Mouse (Mus musculus) small intestine, adult 2 months (tissue): ENCODE measurements around the gene Rpl35. TPM values are rescaled to one million over a fixed set of nuclear protein-coding genes. Genes with fewer than 3 reads are reported as not detected.
A peak's percentile ranks its signal among the peaks of the same experiment; 100 is the strongest.
"Not testable (repeated sequence)": the region's sequence is repeated elsewhere in the genome, so short reads cannot be mapped to it uniquely, and the experiment has no call there.

ENCODE experiments used
- H3K27ac ChIP-seq: fragments of 200-500 bp; 2 replicates; pipeline ENCODE4 v1.5.1; 2012; ENCODE audit warnings: low read depth, low read length, control low read depth, inconsistent platforms; ENCODE audit not compliant: insufficient read depth
- H3K27me3 ChIP-seq: fragments of 200-500 bp; 2 replicates; pipeline ENCODE4 v1.6.1; 2012; ENCODE audit warnings: mild to moderate bottlenecking, moderate library complexity, low read length, inconsistent platforms; ENCODE audit not compliant: control insufficient read depth, insufficient read depth
- H3K36me3 ChIP-seq: fragments of 200-500 bp; 2 replicates; pipeline ENCODE4 v1.6.1; 2012; ENCODE audit warnings: mild to moderate bottlenecking, low read length, control low read depth, inconsistent platforms; ENCODE audit not compliant: control insufficient read depth, insufficient read depth
- H3K4me1 ChIP-seq: fragments of 200-500 bp; 2 replicates; pipeline ENCODE4 v1.6.1; 2012; ENCODE audit warnings: low read length, inconsistent platforms, mixed read lengths; ENCODE audit not compliant: control insufficient read depth, insufficient read depth, insufficient read length
- H3K4me3 ChIP-seq: fragments of 200-500 bp; 2 replicates; pipeline ENCODE4 v1.5.1; 2012; ENCODE audit warnings: low read depth, mild to moderate bottlenecking, control low read depth, inconsistent platforms, low read length, moderate library complexity
- CTCF ChIP-seq: fragments of 200-500 bp; IDR thresholded peaks from 2 replicates; pipeline ENCODE4 v1.5.1; 2012; ENCODE audit warnings: low read depth, mild to moderate bottlenecking, control low read depth, inconsistent platforms, low read length, moderate library complexity, mixed read lengths; ENCODE audit not compliant: insufficient replicate concordance, insufficient read length; ENCODE audit errors: extremely low read depth
- POLR2A ChIP-seq: fragments of 200-500 bp; IDR thresholded peaks from 2 replicates; pipeline ENCODE4 v1.6.1; 2012; ENCODE audit warnings: low read depth, mild to moderate bottlenecking, control low read depth, inconsistent platforms, low read length, moderate library complexity
- WGBS: fragments of 180-500 bp; shearing (Covaris S2); methylation state at CpG from one replicate; pipeline ENCODE4 v1.1.7; 2018; 5-methylcytosine and 5-hydroxymethylcytosine counted together
- polyA plus RNA-seq: library from polyadenylated mRNA; depleted of rRNA; stranded (reverse); fragments of >200 nt; gene quantifications from 2 replicates; pipeline ENCODE4 v1.2.3, GENCODE M21; 2012

Gene Rpl35
- polyA plus RNA-seq, 1 experiment = 67.2 TPM

DNA sequence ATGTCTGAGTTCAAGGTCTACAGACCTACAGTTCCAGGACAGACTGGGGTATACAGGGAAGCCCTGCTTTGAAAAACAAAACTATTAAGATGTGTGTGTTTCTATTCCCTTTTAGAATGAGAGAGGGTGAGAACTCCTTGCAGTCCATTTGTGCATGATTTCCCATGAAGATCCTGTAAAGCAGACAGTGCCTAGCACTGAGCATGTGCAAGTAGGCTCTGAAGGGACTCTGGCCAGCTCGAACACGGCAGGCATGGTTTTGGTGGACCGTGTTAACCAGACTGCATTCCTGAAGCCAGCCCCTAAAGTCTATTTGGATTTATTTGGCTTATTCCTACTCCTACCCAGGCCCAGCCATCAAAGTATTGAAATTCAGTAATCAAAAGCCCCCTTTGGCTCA lies 6.5 kb upstream of the Rpl35 start:
- Histone ChIP-seq H3K36me3 (peaks cover 35% of the 10 kb centered on the region), H3K4me1 (peaks cover 6% of the 10 kb centered on the region; the same call in 1 of the 2 replicates), H3K27ac (no peak overlapping the region), H3K4me3 (no peak overlapping the region), H3K27me3 (no peaks in the 10 kb centered on the region)
- TF ChIP-seq CTCF = no peak
- TF ChIP-seq POLR2A = no peak
- WGBS = 72% methylated on average over 3 of the region's 3 CpGs

GRCm38 (mm10) chr2:39011264-39011663 lies 5.8 kb upstream of the Rpl35 start:
- Histone ChIP-seq H3K27me3 (no peaks in the 10 kb centered on the region), H3K4me1 (peaks cover 6% of the 10 kb centered on the region; the same call in 1 of the 2 replicates), H3K4me3 (no peak overlapping the region), H3K27ac (no peak overlapping the region), H3K36me3 (peaks cover 28% of the 10 kb centered on the region)
- TF ChIP-seq CTCF (no peak), POLR2A (no peak)

DNA sequence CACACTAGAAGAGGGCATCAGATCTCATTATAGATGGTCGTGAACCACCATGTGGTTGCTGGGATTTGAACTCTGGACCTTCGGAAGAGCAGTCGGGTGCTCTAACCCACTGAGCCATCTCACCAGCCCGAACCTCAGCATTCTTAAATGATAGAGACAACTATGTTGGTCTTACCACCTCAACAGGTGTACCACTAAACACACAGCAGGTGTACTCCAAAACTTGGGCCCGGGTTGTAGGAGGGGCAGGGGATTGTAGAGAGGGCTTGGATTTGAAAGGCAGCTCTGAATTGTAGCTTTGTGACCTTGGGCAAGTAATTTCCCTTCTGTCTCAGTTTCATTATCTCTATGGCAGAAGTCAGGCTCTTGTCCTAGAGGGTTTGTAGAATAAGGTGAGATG lies 4.7 kb upstream of the Rpl35 start:
- not testable (repeated sequence) for H3K4me3 ChIP-seq, H3K4me1 ChIP-seq, H3K27ac ChIP-seq, H3K27me3 ChIP-seq
- H3K36me3 ChIP-seq = peaks cover 18% of the 10 kb centered on the region
- 72% methylated on average over 5 of the region's 5 CpGs for WGBS

DNA sequence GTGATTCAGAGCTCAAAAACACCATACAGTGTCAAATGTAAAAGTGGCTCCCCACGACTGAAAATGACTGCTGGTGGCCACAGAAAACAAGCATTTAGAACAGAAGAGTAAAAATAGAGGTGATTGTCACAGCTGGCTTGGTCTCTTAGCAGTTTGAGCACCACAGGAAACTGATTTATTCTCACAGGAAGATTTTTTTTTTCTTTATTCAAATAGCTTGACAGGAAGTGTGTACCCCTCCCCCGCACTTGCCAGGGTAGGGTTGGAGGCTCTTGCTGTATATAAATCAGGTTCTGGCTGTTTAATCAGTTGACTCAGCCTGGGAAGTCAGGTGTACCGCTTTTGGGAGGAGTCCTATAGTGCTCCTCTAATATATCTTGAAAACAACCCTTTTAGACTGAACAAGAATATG lies 3.5 kb upstream of the Rpl35 start:
- Histone ChIP-seq H3K4me1 (peaks cover 6% of the 10 kb centered on the region; the same call in 1 of the 2 replicates), H3K27ac (peak overlapping the region; percentile 90), H3K36me3 (peaks cover 7% of the 10 kb centered on the region), H3K27me3 (no peaks in the 10 kb centered on the region), H3K4me3 (peak overlapping the region; percentile 93)
- 1% methylated on average over 3 of the region's 3 CpGs for WGBS
- TF ChIP-seq POLR2A = no peak
- TF ChIP-seq CTCF = no peak

GRCm38 (mm10) chr2:39008350-39008851 lies 3.0 kb upstream of the Rpl35 start:
- H3K4me3 ChIP-seq = peak overlapping the region; percentile 93
- H3K27me3 ChIP-seq = no peaks in the 10 kb centered on the region
- peaks cover 11% of the 10 kb centered on the region; the same call in 1 of the 2 replicates for H3K4me1 ChIP-seq
- H3K27ac ChIP-seq = peak overlapping the region; percentile 90
- WGBS = 1% methylated on average over 25 of the region's 25 CpGs
- TF ChIP-seq POLR2A (no peak; the same call in 1 of the 2 replicates), CTCF (no peak)
- peaks cover 5% of the 10 kb centered on the region; the same call in 1 of the 2 replicates for H3K36me3 ChIP-seq

DNA sequence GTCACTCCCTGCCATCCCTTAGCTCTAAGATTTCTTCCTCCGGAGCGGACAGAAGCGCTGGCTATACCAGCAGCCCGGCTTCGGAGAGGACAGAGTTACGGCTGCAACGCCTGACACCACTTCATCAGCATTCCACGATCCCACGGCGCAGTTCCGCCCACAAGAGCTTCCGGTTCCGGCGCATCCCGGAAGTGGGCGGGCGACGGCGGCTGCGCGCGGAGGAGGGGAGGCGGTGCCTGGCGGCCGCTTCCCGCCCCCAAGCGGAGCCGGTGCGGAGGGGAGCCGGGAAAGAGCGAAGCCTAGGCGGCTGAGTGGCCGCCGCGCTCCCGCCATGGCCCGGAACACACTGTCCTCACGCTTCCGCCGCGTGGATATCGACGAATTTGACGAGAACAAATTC lies 2.4 kb upstream of the Rpl35 start:
- Histone ChIP-seq H3K4me3 (peak overlapping the region; percentile 93), H3K4me1 (peaks cover 12% of the 10 kb centered on the region; the same call in 1 of the 2 replicates), H3K36me3 (peaks cover 7% of the 10 kb centered on the region), H3K27ac (peak overlapping the region; percentile 90), H3K27me3 (no peaks in the 10 kb centered on the region)
- TF ChIP-seq CTCF (no peak), POLR2A (peak; percentile 65; the same call in 1 of the 2 replicates)
- WGBS = under 1% methylated on average over 32 of the region's 44 CpGs

- TF ChIP-seq CTCF = no peak
- TF ChIP-seq POLR2A = no peak
- Histone ChIP-seq H3K4me1 (peaks cover 12% of the 10 kb centered on the region; the same call in 1 of the 2 replicates), H3K4me3 (no peak overlapping the region), H3K36me3 (peaks cover 19% of the 10 kb centered on the region), H3K27me3 (no peaks in the 10 kb centered on the region), H3K27ac (no peak overlapping the region)
- WGBS = 67% methylated on average over 14 of the region's 14 CpGs
Observed at GRCm38 (mm10) chr2:39006149-39006730, 816 bp upstream of the Rpl35 start.

- Histone ChIP-seq H3K27ac (peak within 1 kb of the TSS; percentile 69), H3K4me3 (peak within 1 kb of the TSS; percentile 98), H3K36me3 (peaks cover 27% of the 10 kb centered on the region), H3K4me1 (peaks cover 16% of the 10 kb centered on the region), H3K27me3 (no peaks in the 10 kb centered on the region)
- WGBS = 0% methylated on average over 58 of the region's 58 CpGs
- TF ChIP-seq CTCF = no peak
- TF ChIP-seq POLR2A = peak; percentile 53; the same call in 1 of the 2 replicates
Observed at GRCm38 (mm10) chr2:39004880-39005435, 466 bp downstream of the Rpl35 start, which contains the start of gene Arpc5l. TSS of gene Arpc5l (plus strand) at chr2:39005348.
